Mouse (Mus musculus): ENCODE data around the gene Chpf2. TPM values are rescaled to one million over a fixed set of nuclear protein-coding genes. Genes with fewer than 3 reads are reported as not detected.

Gene Chpf2
- polyA plus RNA-seq, 1 experiment from 2014 or later, result 12.4 TPM

DNA sequence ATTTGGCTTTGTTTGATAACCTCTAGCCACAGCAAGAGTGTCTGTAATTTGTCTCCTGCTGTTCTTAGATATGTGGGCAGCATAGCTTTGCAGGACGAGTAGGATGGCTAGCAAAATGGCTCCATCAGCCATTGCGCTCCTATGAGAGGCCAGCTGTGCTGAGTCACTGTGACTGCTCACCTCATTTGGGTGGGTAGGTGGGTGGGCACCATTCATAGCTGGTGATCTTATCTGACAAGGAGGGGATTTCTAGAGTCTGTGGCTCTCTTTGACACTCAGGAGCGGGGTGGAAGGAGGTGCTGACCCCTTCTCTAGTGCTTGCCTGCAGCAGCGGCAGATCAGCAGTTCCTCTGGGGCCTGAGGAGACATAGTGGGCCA lies 648 bp downstream of the Chpf2 start:
- H3K4me3 ChIP-seq (replicated peaks; ENCODE audit: low read depth, low read length), result peak overlapping the region; percentile 81
- peaks cover 33% of the 10 kb centered on the region for H3K36me3 ChIP-seq (ENCODE audit: control insufficient read depth, insufficient read depth, low read length)
- H3K27me3 ChIP-seq (ENCODE audit: control insufficient read depth, insufficient read depth, low read length), result no peaks in the 10 kb centered on the region
- 39% methylated on average over 4 of the region's 4 CpGs for WGBS
- peak overlapping the region; percentile 86 for H3K9ac ChIP-seq (replicated peaks; ENCODE audit: low read length)
- no peak for ATAC-seq (ENCODE audit: low FRiP score, low TSS enrichment)
- peak overlapping the region; percentile 83 for H3K27ac ChIP-seq (replicated peaks; ENCODE audit: low read depth, low read length)
- H3K4me1 ChIP-seq (ENCODE audit: control insufficient read depth, insufficient read depth, low read length), result peaks cover 10% of the 10 kb centered on the region
- peak overlapping the region; percentile 81 for H3K4me2 ChIP-seq (ENCODE audit: low read length)
- no peaks in the 10 kb centered on the region for H3K9me3 ChIP-seq (ENCODE audit: control insufficient read depth, low read length)
- DNase-seq, result no peak

DNA sequence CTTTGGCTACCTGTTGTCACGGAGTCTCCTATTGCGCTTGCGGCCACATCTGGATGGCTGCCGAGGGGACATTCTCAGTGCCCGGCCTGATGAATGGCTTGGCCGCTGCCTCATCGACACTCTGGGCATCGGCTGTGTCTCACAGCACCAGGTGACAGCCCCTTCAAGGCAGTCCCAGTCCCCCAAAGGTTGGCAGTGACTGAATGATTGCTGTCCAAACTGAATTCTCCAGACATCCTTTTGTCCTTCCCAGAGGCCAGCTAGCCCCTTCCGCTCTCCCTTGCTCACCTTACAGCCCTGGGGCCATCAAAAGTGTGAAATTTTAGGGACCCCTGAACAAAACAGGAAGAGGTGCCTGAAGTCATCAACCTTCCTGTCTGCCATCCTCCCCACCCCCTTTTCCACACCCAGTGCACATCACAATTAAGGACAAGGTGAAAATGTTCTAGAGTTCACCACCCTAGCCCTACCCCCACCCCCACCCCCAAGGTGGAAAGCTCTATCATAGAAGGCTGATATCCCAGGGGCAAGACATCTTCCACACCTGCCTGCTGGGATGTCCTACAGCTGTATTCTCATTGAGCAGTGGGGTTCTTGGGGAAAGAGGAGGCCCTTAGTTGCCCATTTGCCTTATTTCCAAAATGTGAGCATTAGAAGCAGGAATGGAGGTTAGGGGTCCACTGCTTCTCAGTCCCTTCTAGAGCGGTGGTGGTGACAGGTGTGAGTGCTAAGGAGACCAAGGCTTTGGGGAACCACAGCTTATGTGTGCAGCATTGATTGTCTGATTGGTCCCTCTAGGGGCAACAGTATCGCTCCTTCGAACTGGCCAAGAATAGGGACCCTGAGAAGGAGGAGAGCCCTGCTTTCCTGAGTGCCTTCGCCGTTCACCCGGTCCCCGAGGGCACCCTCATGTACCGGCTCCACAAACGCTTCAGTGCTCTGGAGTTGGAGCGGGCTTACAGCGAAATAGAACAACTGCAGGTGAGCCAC lies 3.3 kb downstream of the Chpf2 start:
- WGBS, result 89% methylated on average over 20 of the region's 20 CpGs
- Histone ChIP-seq H3K4me2 (ENCODE audit: low read length) (no peak overlapping the region), H3K9me3 (ENCODE audit: control insufficient read depth, low read length) (no peaks in the 10 kb centered on the region), H3K27me3 (ENCODE audit: control insufficient read depth, insufficient read depth, low read length) (no peaks in the 10 kb centered on the region), H3K27ac (replicated peaks; ENCODE audit: low read depth, low read length) (no peak overlapping the region), H3K9ac (replicated peaks; ENCODE audit: low read length) (no peak overlapping the region), H3K4me1 (ENCODE audit: control insufficient read depth, insufficient read depth, low read length) (peaks cover 10% of the 10 kb centered on the region), H3K4me3 (replicated peaks; ENCODE audit: low read depth, low read length) (no peak overlapping the region), H3K36me3 (ENCODE audit: control insufficient read depth, insufficient read depth, low read length) (peaks cover 59% of the 10 kb centered on the region)
- no peak for DNase-seq
- ATAC-seq (ENCODE audit: low FRiP score, low TSS enrichment), result no peak

DNA sequence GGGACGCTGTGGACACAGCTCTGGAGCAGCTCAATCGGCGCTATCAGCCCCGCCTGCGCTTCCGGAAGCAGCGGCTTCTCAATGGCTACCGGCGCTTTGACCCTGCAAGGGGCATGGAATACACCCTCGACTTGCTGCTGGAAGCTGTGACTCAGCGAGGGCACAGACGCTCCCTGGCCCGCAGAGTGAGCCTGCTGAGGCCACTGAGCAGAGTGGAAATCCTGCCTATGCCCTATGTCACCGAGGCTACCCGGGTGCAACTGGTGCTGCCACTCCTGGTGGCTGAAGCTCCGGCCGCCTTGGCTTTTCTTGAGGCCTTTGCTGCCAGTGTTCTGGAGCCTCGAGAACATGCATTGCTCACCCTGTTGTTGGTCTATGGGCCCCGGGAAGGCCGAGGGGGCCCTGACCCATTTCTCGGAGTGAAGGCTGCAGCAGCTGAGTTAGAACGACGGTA lies 4.8 kb downstream of the Chpf2 start:
- H3K27me3 ChIP-seq (ENCODE audit: control insufficient read depth, insufficient read depth, low read length), result no peaks in the 10 kb centered on the region
- no peak overlapping the region for H3K4me3 ChIP-seq (replicated peaks; ENCODE audit: low read depth, low read length)
- H3K36me3 ChIP-seq (ENCODE audit: control insufficient read depth, insufficient read depth, low read length), result peaks cover 68% of the 10 kb centered on the region
- ATAC-seq (ENCODE audit: low FRiP score, low TSS enrichment), result no peak
- no peak for DNase-seq
- 22% methylated on average over 23 of the region's 23 CpGs for WGBS
- no peak overlapping the region for H3K9ac ChIP-seq (replicated peaks; ENCODE audit: low read length)
- 0 out of 2 replicates have a peak overlapping the region, but pooled peaks have one; percentile 8 for H3K27ac ChIP-seq (replicated peaks; ENCODE audit: low read depth, low read length)
- no peaks in the 10 kb centered on the region for H3K9me3 ChIP-seq (ENCODE audit: control insufficient read depth, low read length)
- peaks cover 22% of the 10 kb centered on the region for H3K4me1 ChIP-seq (ENCODE audit: control insufficient read depth, insufficient read depth, low read length)
- H3K4me2 ChIP-seq (ENCODE audit: low read length), result no peak overlapping the region

DNA sequence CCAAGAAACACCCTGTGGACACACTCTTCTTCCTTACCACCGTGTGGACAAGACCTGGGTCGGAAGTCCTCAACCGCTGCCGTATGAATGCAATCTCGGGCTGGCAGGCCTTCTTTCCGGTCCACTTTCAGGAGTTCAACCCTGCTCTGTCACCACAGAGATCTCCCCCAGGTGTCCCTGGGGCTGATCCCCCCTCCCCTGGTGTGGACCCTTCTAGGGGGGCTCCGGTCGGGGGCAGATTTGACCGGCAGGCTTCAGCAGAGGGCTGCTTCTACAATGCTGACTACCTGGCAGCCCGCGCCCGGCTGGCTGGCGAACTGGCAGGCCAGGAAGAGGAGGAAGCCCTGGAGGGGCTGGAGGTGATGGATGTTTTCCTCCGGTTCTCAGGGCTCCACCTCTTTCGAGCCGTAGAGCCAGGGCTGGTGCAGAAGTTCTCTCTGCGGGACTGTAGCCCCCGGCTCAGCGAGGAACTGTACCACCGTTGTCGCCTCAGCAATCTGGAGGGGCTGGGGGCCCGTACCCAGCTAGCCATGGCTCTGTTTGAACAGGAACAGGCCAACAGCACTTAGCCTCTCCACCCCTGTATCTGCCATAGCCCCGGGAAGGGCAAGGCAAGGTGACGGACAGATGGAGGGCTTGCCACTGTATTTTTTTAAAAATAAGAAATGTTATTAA lies 5.4 kb downstream of the Chpf2 start:
- WGBS, result 62% methylated on average over 24 of the region's 24 CpGs
- ATAC-seq (ENCODE audit: low FRiP score, low TSS enrichment), result no peak
- Histone ChIP-seq H3K9ac (replicated peaks; ENCODE audit: low read length) (no peak overlapping the region), H3K27ac (replicated peaks; ENCODE audit: low read depth, low read length) (no peak overlapping the region), H3K4me2 (ENCODE audit: low read length) (no peak overlapping the region), H3K27me3 (ENCODE audit: control insufficient read depth, insufficient read depth, low read length) (no peaks in the 10 kb centered on the region), H3K4me1 (ENCODE audit: control insufficient read depth, insufficient read depth, low read length) (peaks cover 29% of the 10 kb centered on the region), H3K4me3 (replicated peaks; ENCODE audit: low read depth, low read length) (no peak overlapping the region), H3K9me3 (ENCODE audit: control insufficient read depth, low read length) (no peaks in the 10 kb centered on the region), H3K36me3 (ENCODE audit: control insufficient read depth, insufficient read depth, low read length) (peaks cover 68% of the 10 kb centered on the region)
- no peak for DNase-seq

DNA sequence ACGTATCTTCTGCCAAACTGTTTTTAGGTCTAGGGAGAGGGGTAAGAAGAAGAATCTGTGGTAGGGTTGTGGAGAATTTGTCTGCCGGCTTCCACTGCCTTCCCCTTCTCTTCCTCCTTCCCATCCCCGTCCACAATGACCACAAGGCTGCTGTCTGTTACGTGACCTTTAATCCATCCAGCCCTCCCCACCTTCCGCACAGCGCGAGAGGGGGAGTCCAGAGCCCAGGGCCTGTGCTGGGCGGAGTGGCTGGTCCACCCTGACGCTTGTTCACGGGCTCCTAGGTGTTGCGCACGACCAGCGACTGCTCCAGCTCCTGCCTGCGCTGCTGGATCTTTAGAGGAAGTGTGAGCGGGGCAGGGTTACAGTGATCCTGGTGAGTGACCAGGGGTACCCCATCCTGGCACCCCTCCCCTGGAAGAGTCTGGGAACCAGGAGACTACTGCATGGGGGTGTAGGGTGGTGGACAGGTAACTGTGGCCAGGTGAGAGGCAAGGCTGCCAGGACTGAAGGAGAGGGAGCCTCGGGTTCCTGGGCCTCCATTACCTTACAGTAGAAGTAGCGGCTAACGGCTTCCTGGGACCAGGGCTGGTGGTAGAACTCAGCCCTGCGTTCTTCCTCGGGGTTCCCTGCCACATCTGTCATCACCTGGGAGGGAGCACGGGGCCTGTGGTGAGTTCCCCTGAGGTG lies 6.1 kb downstream of the Chpf2 start:
- Histone ChIP-seq H3K36me3 (ENCODE audit: control insufficient read depth, insufficient read depth, low read length) (peaks cover 68% of the 10 kb centered on the region), H3K4me3 (replicated peaks; ENCODE audit: low read depth, low read length) (no peak overlapping the region), H3K4me1 (ENCODE audit: control insufficient read depth, insufficient read depth, low read length) (peaks cover 27% of the 10 kb centered on the region), H3K27me3 (ENCODE audit: control insufficient read depth, insufficient read depth, low read length) (no peaks in the 10 kb centered on the region), H3K9me3 (ENCODE audit: control insufficient read depth, low read length) (no peaks in the 10 kb centered on the region), H3K27ac (replicated peaks; ENCODE audit: low read depth, low read length) (no peak overlapping the region), H3K4me2 (ENCODE audit: low read length) (no peak overlapping the region), H3K9ac (replicated peaks; ENCODE audit: low read length) (no peak overlapping the region)
- ATAC-seq (ENCODE audit: low FRiP score, low TSS enrichment) (no peak), DNase-seq (no peak)
- 65% methylated on average over 21 of the region's 21 CpGs for WGBS

DNA sequence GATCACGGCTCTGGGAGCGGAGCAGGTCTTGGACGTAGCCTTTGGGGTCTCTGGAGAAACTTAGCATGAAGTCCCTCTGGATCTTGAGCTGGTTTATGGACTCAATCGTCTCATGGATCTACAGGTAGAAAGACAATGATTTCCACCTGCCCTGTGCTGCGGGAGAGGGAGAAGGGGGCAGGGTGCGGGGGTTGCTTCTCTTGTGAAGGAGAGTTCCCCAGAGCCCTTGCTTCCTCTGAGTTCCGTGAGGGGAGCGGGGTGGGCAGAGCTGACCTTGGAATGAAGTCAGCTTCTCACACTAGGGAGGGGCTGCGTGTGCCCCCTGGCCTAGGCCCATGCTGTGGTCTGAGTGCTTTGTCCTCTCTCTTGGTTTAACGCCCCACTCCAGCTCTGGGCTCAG lies 6.7 kb downstream of the Chpf2 start:
- 78% methylated on average over 10 of the region's 10 CpGs for WGBS
- no peaks in the 10 kb centered on the region for H3K27me3 ChIP-seq (ENCODE audit: control insufficient read depth, insufficient read depth, low read length)
- no peak for ATAC-seq (ENCODE audit: low FRiP score, low TSS enrichment)

DNA sequence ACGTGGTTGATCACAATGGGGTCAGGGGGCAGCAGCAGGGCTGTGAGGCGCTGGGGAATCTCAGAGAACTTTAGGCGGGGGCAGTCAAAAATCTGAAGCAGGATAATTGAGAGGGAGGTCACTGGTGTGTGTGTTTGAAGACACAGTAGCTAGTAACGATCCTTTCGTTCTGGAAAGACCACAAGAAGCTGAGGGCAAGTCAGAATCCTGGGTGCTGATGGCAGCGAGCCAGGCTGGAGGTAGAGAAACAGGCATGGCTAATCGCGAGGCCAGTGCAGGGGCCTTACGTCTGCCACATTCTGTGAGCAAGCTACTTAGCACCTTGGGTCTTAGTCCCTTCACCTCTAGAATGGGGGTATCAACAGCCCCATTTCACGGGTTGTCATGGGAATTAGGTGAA lies 7.4 kb downstream of the Chpf2 start:
- Histone ChIP-seq H3K9ac (replicated peaks; ENCODE audit: low read length) (no peak overlapping the region), H3K27me3 (ENCODE audit: control insufficient read depth, insufficient read depth, low read length) (no peaks in the 10 kb centered on the region), H3K4me1 (ENCODE audit: control insufficient read depth, insufficient read depth, low read length) (peaks cover 35% of the 10 kb centered on the region), H3K4me2 (ENCODE audit: low read length) (no peak overlapping the region), H3K27ac (replicated peaks; ENCODE audit: low read depth, low read length) (no peak overlapping the region), H3K4me3 (replicated peaks; ENCODE audit: low read depth, low read length) (no peak overlapping the region), H3K36me3 (ENCODE audit: control insufficient read depth, insufficient read depth, low read length) (peaks cover 63% of the 10 kb centered on the region), H3K9me3 (ENCODE audit: control insufficient read depth, low read length) (no peaks in the 10 kb centered on the region)
- ATAC-seq (ENCODE audit: low FRiP score, low TSS enrichment), result no peak
- 72% methylated on average over 10 of the region's 10 CpGs for WGBS
- DNase-seq, result no peak

More for the DNA sequence above, 6.7 kb downstream of the Chpf2 start:
- Histone ChIP-seq H3K4me3 (replicated peaks; ENCODE audit: low read depth, low read length) (no peak overlapping the region), H3K36me3 (ENCODE audit: control insufficient read depth, insufficient read depth, low read length) (peaks cover 67% of the 10 kb centered on the region), H3K4me2 (ENCODE audit: low read length) (no peak overlapping the region), H3K27ac (replicated peaks; ENCODE audit: low read depth, low read length) (no peak overlapping the region), H3K9me3 (ENCODE audit: control insufficient read depth, low read length) (no peaks in the 10 kb centered on the region), H3K9ac (replicated peaks; ENCODE audit: low read length) (no peak overlapping the region), H3K4me1 (ENCODE audit: control insufficient read depth, insufficient read depth, low read length) (peaks cover 28% of the 10 kb centered on the region)
- DNase-seq, result no peak

DNA sequence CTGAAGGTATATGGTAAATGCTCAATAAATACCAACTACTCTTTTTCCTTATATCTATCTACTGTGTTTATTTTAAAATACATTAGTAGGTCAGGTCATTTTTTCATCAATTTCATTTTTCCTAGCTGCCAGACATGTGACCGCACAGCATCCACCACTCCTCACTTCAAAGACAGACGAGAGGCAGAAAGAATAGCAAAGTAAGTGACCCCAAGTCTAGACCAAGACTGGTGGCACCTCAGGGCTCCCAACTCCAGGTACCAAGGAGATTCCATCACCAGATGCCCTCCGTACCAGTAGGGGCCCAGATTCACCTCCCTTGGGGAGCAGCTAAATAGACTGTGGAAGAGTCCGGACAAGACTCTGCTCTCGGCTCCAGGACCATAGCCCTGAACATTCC lies 7.8 kb downstream of the Chpf2 start:
- DNase-seq, result no peak
- 89% methylated on average over 5 of the region's 5 CpGs for WGBS
- H3K27ac ChIP-seq (replicated peaks; ENCODE audit: low read depth, low read length), result no peak overlapping the region
- no peak overlapping the region for H3K4me2 ChIP-seq (ENCODE audit: low read length)
- H3K9me3 ChIP-seq (ENCODE audit: control insufficient read depth, low read length), result no peaks in the 10 kb centered on the region
- no peak overlapping the region for H3K4me3 ChIP-seq (replicated peaks; ENCODE audit: low read depth, low read length)
- peaks cover 59% of the 10 kb centered on the region for H3K36me3 ChIP-seq (ENCODE audit: control insufficient read depth, insufficient read depth, low read length)
- H3K27me3 ChIP-seq (ENCODE audit: control insufficient read depth, insufficient read depth, low read length), result no peaks in the 10 kb centered on the region
- peaks cover 40% of the 10 kb centered on the region for H3K4me1 ChIP-seq (ENCODE audit: control insufficient read depth, insufficient read depth, low read length)
- no peak overlapping the region for H3K9ac ChIP-seq (replicated peaks; ENCODE audit: low read length)
- ATAC-seq (ENCODE audit: low FRiP score, low TSS enrichment), result no peak

Measured in midbrain, embryonic 14.5 days (tissue).